Mouse (Mus musculus) cerebellum, adult 2 months (tissue): ENCODE data around the gene Cdc42ep1.

Source experiments
- CTCF ChIP-seq: fragments of 200-500 bp; IDR thresholded peaks from 2 replicates; pipeline ENCODE4 v1.5.1; 2011; ENCODE audit warnings: low read depth, mild to moderate bottlenecking, control low read depth, low read length, moderate library complexity, borderline replicate concordance; ENCODE audit not compliant: insufficient read depth
- POLR2A ChIP-seq: fragments of 200-500 bp; IDR thresholded peaks from 2 replicates; pipeline ENCODE4 v1.6.1; 2011; ENCODE audit warnings: low read length, control low read depth, borderline replicate concordance; ENCODE audit not compliant: insufficient read depth

DNA sequence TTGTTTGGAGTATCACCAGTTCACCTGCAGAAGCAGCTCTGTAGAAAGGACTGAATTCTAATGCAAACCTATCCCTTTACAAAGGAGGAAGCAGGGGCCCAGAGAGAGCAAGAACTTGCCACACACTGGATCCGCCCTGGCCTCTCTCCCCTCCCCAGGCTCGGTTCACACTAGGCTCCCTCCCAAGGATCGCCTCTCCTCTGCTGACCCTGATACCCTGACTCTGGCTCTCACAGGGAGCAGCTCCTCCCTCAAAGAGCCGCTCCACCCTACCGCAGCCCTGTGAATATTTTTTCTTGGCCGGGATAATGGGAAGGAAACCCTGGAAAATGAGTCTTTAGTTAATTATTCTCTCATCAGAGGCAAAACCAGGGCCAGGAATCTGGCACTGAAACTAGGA is 38.1 kb upstream of the Cdc42ep1 start:
- TF ChIP-seq POLR2A: no peak
- TF ChIP-seq CTCF: no peak
